Mouse (Mus musculus) lung, embryonic 14.5 days (tissue): ENCODE measurements around the gene Tsfm. TPM values are rescaled to one million over a fixed set of nuclear protein-coding genes. Genes with fewer than 3 reads are reported as not detected.

Source experiments
- ATAC-seq: fragments of 200-750 bp; cut with Nextera tagmentation; 2 replicates; pipeline ENCODE4 v1.8.0; 2017; ENCODE audit warnings: mild to moderate bottlenecking, moderate TSS enrichment, moderate library complexity; ENCODE audit not compliant: insufficient read depth
- DNase-seq: peaks from one replicate; pipeline ENCODE4 v3.0.0-alpha.2; 2015
- H3K27ac ChIP-seq: fragments of 300-500 bp; sonication (generic); 2 replicates; pipeline ENCODE4 v1.5.1; 2014; ENCODE audit warnings: low read depth, mild to moderate bottlenecking, moderate library complexity
- H3K27me3 ChIP-seq: fragments of 300-500 bp; sonication (generic); 2 replicates; pipeline ENCODE4 v1.6.1; 2014; ENCODE audit warnings: low read length, control low read depth; ENCODE audit not compliant: insufficient read depth
- H3K36me3 ChIP-seq: fragments of 300-500 bp; sonication (generic); 2 replicates; pipeline ENCODE4 v1.6.1; 2014; ENCODE audit warnings: control low read depth; ENCODE audit not compliant: insufficient read depth
- H3K4me1 ChIP-seq: fragments of 300-500 bp; sonication (generic); 2 replicates; pipeline ENCODE4 v1.6.1; 2014; ENCODE audit warnings: antibody characterized with exemption, control low read depth; ENCODE audit not compliant: insufficient read depth
- H3K4me2 ChIP-seq: fragments of 300-500 bp; sonication (generic); 2 replicates; pipeline ENCODE4 v1.6.1; 2014; ENCODE audit warnings: mild to moderate bottlenecking
- H3K4me3 ChIP-seq: fragments of 300-500 bp; sonication (generic); 2 replicates; pipeline ENCODE4 v1.5.1; 2014; ENCODE audit warnings: low read depth, low read length
- H3K9ac ChIP-seq: fragments of 300-500 bp; sonication (generic); 2 replicates; pipeline ENCODE4 v1.6.1; 2014
- H3K9me3 ChIP-seq: fragments of 300-500 bp; sonication (generic); 2 replicates; pipeline ENCODE4 v1.6.1; 2016; ENCODE audit warnings: low read depth, low read length, control low read depth
- CTCF ChIP-seq: IDR thresholded peaks from 2 replicates; pipeline ENCODE4 v1.5.1; 2016; ENCODE audit warnings: antibody characterized with exemption, low read depth
- WGBS: fragments of 180-500 bp; shearing (Covaris S2); extraction: QIAGEN DNeasy Blood & Tissue Kit; methylation state at CpG from one replicate; pipeline ENCODE4 v1.1.7; 2014; 5-methylcytosine and 5-hydroxymethylcytosine counted together
- polyA plus RNA-seq: library from polyadenylated mRNA; unstranded; fragments of >200 nt; fragmentation: Nextera tagmentation; extraction: Ambion mirVana; gene quantifications from 2 replicates; pipeline ENCODE4 v1.2.1, GENCODE M21; 2014

The Tsfm gene
- polyA plus RNA-seq, 1 experiment from 2014 or later = 76.8 TPM

DNA sequence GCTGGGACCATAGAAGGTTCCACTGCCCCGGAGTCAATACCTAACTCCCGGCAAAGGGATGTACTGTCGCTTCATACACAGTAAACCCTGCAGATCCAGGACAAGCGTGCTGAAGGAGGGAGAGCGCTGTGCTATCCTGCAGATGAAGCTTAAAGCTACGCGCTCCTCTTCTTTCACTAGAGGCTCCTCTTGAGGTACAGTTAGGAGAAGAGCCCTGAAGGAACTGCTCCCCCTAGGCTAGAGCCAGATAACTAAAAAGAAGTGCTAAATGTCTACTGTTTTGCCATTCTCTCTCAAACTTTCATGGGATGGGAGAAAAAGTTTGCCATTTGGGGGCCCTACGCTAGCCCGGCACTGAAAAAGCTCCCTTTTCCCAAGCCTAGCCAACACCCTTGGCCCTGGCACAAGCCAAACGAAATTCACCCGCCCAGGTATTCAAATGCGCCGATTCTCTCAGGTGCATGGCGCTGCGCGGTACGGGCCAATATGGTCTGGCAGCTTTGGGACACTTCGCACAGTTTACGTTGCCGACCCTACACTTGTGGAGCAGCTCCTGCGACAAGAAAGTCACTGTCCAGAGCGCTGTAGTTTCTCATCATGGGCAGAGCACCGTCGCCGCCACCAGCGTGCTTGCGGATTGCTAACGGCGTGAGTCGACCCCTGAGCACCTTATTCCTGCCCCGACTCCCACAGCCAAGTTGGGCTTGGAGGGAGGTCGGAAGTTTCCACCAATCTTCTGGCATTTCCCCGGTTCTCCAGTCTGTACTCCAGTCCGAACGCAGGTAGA lies 18.2 kb upstream of the Tsfm start:
- no peak overlapping the region for H3K27ac ChIP-seq
- peak; percentile 30 for DNase-seq
- H3K27me3 ChIP-seq = peaks cover 48% of the 10 kb centered on the region
- H3K4me3 ChIP-seq = peak overlapping the region; percentile 22
- H3K4me2 ChIP-seq = peak overlapping the region; percentile 48
- no peak for TF ChIP-seq CTCF
- H3K9ac ChIP-seq = peak overlapping the region; percentile 28; the same call in 1 of the 2 replicates
- no peaks in the 10 kb centered on the region for H3K9me3 ChIP-seq
- 4% methylated on average over 35 of the region's 35 CpGs for WGBS
- H3K4me1 ChIP-seq = no peaks in the 10 kb centered on the region
- H3K36me3 ChIP-seq = peaks cover 17% of the 10 kb centered on the region
- no peak for ATAC-seq

DNA sequence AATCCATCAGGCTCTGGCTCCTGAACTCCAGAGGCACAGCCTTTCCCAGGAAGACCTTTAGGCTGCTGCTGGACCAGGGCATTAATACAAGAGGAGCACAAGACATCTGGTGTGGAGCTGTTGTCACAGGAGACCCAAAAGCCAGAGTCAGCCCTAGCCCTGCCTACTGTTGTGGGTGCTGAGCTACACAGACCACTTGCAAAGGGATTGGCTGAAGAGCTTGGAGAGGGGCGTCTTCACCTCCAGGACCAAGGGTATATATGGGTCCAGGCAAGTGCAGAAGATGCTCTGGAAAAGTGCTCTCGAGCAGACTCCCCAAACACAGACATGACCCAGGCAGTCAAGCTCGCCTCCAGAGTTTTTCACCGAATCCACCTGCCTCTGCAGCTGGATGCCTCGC lies 17.3 kb upstream of the Tsfm start, which contains the start of gene Cyp27b1:
TSS of gene Cyp27b1 (plus strand) at position 297 of the 400 bp plus-strand sequence.
- no peak for DNase-seq
- peaks cover 48% of the 10 kb centered on the region for H3K27me3 ChIP-seq
- no peaks in the 10 kb centered on the region; the same call in 1 of the 2 replicates for H3K4me1 ChIP-seq
- no peaks in the 10 kb centered on the region for H3K9me3 ChIP-seq
- no peak within 1 kb of the TSS; the same call in 1 of the 2 replicates for H3K9ac ChIP-seq
- no peak for TF ChIP-seq CTCF
- peak within 1 kb of the TSS; percentile 48 for H3K4me2 ChIP-seq
- H3K36me3 ChIP-seq = peaks cover 20% of the 10 kb centered on the region
- H3K4me3 ChIP-seq = peak within 1 kb of the TSS; percentile 22
- 26% methylated on average over 5 of the region's 5 CpGs for WGBS
- H3K27ac ChIP-seq = no peak within 1 kb of the TSS
- ATAC-seq = no peak

DNA sequence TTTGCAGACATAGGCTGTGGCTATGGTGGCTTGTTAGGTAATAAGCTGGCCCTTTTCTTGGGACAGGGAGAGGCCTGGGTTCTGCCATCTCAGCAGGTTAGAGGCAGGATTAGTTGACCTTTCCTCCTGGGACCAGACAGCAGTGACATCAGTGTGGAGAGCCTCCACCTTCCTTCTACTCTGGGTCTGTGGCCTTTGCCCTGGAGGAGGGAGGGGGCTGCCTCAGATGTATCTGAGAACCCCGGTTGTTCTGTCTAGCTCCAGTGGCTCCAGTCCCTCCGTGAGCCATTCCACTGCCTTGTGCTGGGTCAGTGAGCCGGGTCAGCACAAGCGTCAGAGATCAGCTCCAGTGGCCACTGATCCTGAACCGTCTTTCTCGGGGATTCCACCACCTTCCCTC lies 12.5 kb upstream of the Tsfm start:
- no peak overlapping the region for H3K9ac ChIP-seq
- peaks cover 6% of the 10 kb centered on the region; the same call in 1 of the 2 replicates for H3K4me1 ChIP-seq
- H3K27me3 ChIP-seq = peaks cover 14% of the 10 kb centered on the region
- H3K4me2 ChIP-seq = peak overlapping the region; percentile 98; the same call in 1 of the 2 replicates
- ATAC-seq (no peak), DNase-seq (no peak)
- no peak overlapping the region for H3K27ac ChIP-seq
- TF ChIP-seq CTCF = no peak
- no peak overlapping the region for H3K4me3 ChIP-seq
- 86% methylated on average over 6 of the region's 6 CpGs for WGBS
- H3K9me3 ChIP-seq = no peaks in the 10 kb centered on the region
- H3K36me3 ChIP-seq = peaks cover 20% of the 10 kb centered on the region

DNA sequence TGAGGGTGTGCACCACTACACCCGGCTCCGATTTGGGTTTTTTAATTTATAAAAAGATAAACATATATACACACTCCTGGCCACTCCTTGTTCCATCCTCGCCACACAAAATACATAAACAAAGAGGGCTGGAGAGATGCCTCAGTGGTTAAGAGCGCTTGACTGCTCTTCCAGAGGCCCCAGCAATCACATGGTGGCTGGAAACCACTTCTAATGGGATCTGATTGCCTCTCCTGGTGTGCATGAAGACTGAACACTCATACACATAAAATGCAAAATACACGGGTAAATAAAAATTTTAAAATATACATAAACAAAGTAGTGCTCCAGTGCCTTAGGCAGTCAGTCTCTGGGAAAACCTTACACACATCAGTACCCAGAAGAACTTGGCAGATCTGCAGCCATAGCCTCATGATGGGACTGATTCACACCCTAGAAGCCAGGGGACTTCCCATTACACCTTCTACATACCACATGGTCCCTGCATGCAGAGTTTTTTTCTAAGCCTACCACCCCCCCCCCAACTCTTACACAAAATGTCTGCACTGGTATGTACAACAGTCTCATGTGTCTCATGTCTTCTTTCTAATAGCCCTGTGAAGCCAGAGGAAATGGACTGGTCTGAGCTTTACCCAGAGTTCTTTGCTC lies 12.0 kb upstream of the Tsfm start:
- 12% methylated on average over 5 of the region's 5 CpGs for WGBS
- peaks cover 6% of the 10 kb centered on the region; the same call in 1 of the 2 replicates for H3K4me1 ChIP-seq
- H3K36me3 ChIP-seq = peaks cover 20% of the 10 kb centered on the region
- peak overlapping the region; percentile 98 for H3K4me2 ChIP-seq
- peak overlapping the region; percentile 75 for H3K27ac ChIP-seq
- DNase-seq = no peak
- peak overlapping the region; percentile 72 for H3K9ac ChIP-seq
- peaks cover 8% of the 10 kb centered on the region for H3K27me3 ChIP-seq
- no peak for ATAC-seq
- H3K4me3 ChIP-seq = peak overlapping the region; percentile 77
- no peaks in the 10 kb centered on the region for H3K9me3 ChIP-seq
- no peak for TF ChIP-seq CTCF

DNA sequence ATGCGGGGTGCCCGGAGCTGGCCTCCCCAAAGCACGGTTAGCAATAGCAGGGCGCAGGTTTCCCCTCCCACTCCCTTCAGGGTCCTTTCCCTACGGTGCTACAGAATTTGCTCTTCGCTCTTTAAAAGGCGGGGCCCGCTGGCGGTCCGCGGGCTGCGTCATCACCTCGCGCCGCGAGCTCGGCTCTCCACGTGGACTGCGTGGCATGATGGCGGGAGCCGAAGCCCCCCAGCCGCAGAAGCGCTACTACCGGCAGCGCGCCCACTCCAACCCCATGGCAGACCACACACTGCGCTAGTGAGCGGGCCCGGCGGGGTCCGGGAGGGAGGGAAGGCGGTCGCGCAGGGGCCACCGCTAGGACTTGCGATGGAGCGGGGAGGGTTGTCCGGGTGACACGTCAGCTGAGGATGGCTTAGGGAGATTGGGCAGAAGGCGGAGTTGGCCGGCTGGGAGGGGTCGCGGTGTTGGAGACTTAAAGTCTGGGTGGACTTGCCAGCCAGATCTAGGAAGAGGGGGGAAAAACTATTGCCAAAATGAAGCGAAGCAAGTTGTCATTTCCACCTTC lies 11.2 kb upstream of the Tsfm start:
- under 1% methylated on average over 44 of the region's 44 CpGs for WGBS
- H3K4me1 ChIP-seq = peaks cover 6% of the 10 kb centered on the region; the same call in 1 of the 2 replicates
- no peaks in the 10 kb centered on the region for H3K9me3 ChIP-seq

DNA sequence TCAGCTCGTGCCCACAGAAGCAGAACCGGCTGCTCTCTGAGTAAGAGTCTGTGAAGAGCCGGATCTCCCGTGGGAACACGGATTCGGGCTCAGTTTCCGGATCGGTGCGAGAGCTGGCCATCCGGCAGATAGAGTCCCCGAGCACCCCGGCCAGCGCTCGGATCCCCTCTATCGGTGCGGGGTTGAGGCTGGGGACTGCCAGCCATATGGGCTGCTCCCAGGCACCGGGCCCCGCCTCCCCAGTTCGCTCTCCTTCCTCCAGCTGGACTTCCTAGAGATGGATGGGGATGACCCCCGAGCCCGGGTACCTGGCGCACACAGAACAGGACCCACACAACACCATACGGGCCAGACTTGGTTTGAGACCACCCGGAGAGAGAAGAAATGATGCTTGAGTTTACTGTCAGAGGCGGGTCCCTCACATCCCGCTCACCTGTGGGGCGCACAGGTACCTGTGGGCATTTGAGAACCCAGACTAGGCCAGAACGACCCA lies 10.7 kb upstream of the Tsfm start, which contains the start of the genes Mettl1 and Eef1akmt3:
TSS of gene Mettl1 (plus strand) at position 141 of the 493 bp plus-strand sequence.
TSS of gene Eef1akmt3 (minus strand) at position 240 of the 493 bp plus-strand sequence.
- WGBS = under 1% methylated on average over 28 of the region's 28 CpGs
- DNase-seq (peak; percentile 55), ATAC-seq (peak; percentile 79)
- Histone ChIP-seq H3K4me3 (peak within 1 kb of the TSS; percentile 77), H3K9ac (peak within 1 kb of the TSS; percentile 72), H3K27me3 (peaks cover 5% of the 10 kb centered on the region), H3K27ac (peak within 1 kb of the TSS; percentile 75), H3K4me1 (peaks cover 6% of the 10 kb centered on the region; the same call in 1 of the 2 replicates), H3K9me3 (no peaks in the 10 kb centered on the region), H3K36me3 (peaks cover 20% of the 10 kb centered on the region), H3K4me2 (peak within 1 kb of the TSS; percentile 98)
- no peak for TF ChIP-seq CTCF

More for the DNA sequence above, 11.2 kb upstream of the Tsfm start:
- Histone ChIP-seq H3K4me3 (peak overlapping the region; percentile 77), H3K36me3 (peaks cover 20% of the 10 kb centered on the region), H3K4me2 (peak overlapping the region; percentile 98), H3K27me3 (peaks cover 5% of the 10 kb centered on the region), H3K27ac (peak overlapping the region; percentile 75), H3K9ac (peak overlapping the region; percentile 72)
- ATAC-seq (peak; percentile 84), DNase-seq (peak; percentile 97)
- TF ChIP-seq CTCF = no peak
